Mouse (Mus musculus) brain, embryonic 14.5 days (tissue): Measurements from ENCODE around the gene Zfp1.

Experiments used
- CTCF ChIP-seq: fragments of 200-500 bp; IDR thresholded peaks from 2 replicates; pipeline ENCODE4 v1.5.1; 2012; ENCODE audit warnings: inconsistent platforms, mild to moderate bottlenecking, moderate library complexity, borderline replicate concordance; ENCODE audit not compliant: insufficient read depth, insufficient read length; ENCODE audit errors: extremely low read depth
- POLR2A ChIP-seq: fragments of 200-500 bp; IDR thresholded peaks from 2 replicates; pipeline ENCODE4 v1.6.1; 2012; ENCODE audit warnings: mild to moderate bottlenecking, inconsistent platforms, borderline replicate concordance; ENCODE audit not compliant: poor library complexity, insufficient read depth, insufficient read length, severe bottlenecking; ENCODE audit errors: extremely low read depth

DNA sequence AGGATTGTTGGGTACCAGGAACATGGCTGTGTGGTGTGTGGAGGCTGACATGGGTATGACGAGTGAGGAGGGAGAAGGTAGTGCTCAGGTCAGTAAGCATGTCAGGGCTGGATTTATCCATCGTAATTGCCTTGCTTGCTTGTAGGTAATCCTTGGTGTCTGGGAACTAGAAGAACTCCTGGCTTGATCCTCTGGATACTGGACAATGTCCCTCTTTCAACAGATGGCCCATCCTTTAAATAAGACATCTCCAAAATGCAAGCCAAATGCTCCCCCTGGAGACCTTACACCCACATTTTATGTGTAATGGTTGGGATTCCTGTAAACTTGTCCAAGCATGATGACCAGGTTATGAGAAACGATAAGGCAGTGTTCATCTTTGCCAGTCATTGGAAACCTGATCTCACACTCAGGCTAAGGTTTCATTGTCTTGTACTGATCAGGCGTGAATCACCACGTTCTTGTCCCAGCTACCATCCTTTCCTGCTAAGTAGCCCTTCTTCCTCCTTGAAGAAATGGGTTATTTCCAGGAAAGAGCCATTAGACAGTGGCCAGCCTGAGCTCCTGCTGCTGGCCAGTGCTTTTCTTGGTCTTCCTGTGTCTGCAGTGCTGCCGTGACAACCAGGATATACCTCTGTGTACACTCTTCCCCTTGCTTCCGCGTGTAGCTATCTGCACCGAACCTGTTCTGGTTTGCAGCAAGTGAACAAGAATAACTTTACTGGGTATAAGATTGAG, 43.3 kb upstream of the Zfp1 start:
- TF ChIP-seq POLR2A (no peak), CTCF (no peak)
